Mouse (Mus musculus) layer of hippocampus, adult 8-10 months (tissue): ENCODE results near the gene BB287469. TPM values are rescaled to one million over a fixed set of nuclear protein-coding genes. Genes with fewer than 3 reads are reported as not detected.
"Not testable (repeated sequence)": the region's sequence is repeated elsewhere in the genome, so short reads cannot be mapped to it uniquely, and the experiment has no call there.

Experiments
- DNase-seq, 2 experiments: peaks; one replicate each; pipeline ENCODE4 v3.0.0; 2022; ENCODE audit warnings: low spot score in 2 of 2
- total RNA-seq, 4 experiments: library from RNA; stranded (reverse); gene quantifications; 2 replicates each; pipeline ENCODE4 v1.2.4; 2022

Gene BB287469
- total RNA-seq: not detected

DNA sequence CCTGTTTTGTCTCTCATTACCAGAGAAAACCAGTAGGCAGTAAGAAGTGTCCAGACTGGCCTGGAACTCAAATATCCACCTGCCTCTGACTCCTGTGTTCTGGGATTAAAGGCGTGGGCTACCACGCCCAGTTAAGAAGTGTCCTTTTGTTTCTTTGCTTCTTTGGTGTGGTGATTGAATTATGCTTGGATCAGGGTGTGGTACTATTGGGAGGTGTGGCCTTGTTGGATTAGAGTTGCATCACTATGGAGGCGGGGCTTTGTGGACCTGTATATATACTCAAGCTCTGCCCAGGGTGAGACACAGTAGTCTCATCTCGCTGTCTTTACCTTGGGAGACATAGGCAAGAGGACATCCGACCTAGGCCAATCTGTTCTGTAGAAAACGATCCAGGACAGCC is at the start of gene BB287469:
BB287469 (plus strand) TSS at position 301 of the 400 bp plus-strand sequence.
- DNase-seq: not testable (repeated sequence)

DNA sequence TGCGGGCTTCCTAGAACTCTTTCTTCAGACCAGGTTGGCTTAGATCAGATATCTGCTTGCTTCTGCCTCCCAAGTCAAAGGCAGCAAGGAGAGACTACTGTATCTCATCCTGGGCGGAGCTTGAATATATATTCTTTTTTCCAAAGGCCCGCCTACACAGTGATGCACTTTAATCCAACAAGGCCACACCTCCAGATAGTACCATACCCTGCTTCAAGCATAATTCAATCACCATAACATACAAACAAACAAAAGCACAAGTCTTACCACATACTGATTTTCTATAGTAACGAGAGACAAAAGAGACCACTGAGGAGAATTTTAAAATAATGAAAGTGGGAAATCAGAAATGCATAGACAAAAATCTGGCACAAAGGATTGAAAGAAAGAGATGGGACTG is 40.7 kb upstream of the BB287469 start, which contains the start of gene Gm21319:
Gm21319 (minus strand) TSS at position 101 of the 400 bp plus-strand sequence.
- not testable (repeated sequence) for DNase-seq

DNA sequence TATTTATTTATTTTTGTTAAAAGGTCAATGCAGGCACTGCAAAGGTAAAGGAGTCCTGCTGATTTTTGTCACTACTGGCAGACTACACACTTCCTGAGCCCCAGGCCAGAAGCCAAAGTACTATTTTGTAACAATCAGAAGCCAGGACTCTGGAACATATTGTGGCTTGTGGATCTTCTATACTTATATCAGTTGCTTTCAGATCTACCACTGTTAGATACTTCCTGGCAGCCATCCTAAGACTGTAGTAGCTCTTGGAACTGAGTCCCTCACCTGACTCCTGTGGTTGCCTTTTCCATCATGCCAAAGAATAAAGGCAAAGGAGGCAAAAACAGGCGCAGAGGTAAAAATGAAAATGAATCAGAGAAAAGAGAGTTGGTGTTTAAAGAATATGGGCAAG is 21.2 kb upstream of the BB287469 start, which contains the start of gene Gm21936:
Gm21936 (plus strand) TSS at position 301 of the 400 bp plus-strand sequence.
- DNase-seq: not testable (repeated sequence)

DNA sequence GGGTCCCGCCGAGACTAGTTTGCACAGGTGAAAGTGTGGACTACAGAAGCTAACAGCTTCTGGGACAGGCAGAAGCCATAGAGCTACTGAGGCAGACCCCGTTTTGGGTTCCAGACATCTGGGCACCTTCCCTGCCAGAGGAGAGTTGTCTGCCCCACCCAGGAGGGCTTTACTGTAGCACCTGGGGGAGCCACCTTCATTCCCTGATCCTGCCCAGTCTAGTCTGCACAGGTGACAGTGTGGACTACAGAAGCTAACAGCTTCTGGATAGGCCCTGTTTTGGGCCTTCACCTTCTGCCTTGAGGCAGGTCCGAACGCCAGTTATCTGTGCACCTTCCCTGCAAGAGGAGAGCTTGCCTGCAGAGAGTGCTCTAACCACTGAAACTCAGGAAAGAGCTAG is 18.4 kb upstream of the BB287469 start:
- not testable (repeated sequence) for DNase-seq

DNA sequence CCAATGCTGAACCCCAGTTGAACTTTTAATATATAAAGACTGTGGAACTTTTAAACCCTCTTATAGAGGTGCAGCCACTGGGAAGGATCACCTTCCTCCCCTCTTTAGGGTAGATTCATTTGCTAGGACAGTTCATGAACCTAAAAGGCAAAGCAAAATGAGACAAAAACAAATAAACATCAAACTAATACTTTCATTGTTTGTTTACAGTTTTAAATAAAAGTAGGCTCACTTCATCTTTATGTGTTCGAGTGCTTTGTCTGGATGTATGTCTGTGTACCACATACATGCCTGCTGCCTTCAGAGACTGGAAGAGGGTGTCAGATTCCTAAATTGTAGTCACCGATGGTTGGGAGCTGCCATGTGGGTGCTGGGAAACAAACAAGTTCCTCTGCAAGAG is 25.9 kb downstream of the BB287469 start, which contains the start of gene Gm2001:
Gm2001 (minus strand) TSS at position 101 of the 400 bp plus-strand sequence.
- not testable (repeated sequence) for DNase-seq

DNA sequence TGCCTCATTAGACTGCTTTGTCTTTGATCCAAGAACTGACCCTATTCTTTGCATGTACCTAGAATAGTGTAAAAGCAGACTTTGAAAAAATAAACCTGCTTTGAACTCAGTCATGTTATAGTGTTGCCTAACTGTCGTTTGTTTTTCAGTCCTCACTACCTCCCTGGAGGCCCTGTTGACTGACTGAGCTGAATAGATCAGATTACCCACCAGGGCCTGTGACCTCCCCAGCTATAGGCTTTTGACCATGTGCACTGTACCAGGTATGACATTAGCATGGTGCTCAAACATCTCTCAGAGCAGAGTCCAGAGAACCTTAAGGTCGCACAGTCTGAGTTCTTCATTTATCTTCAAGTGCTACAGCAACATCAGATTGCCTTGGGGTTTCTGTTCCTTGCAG is 34.3 kb downstream of the BB287469 start:
- DNase-seq: not testable (repeated sequence)

DNA sequence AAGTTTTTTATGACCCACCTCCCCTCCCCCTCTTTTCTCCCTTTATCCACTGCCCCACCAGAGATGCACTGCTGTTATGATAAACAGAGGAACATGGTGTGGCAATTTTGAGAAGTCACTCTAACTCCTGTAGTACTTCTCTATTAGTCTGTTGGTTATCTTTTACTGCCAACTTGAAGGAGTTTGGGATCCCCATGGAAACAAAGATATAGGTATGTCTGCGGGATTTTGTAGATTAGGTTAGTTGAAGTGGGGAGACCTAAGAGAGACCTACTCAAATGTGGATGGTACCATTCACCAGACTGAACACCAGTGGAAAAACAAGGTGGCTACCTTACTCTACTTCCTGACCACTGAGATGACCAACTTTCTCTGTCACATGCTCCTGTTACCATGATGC is 39.7 kb downstream of the BB287469 start:
- not testable (repeated sequence) for DNase-seq

DNA sequence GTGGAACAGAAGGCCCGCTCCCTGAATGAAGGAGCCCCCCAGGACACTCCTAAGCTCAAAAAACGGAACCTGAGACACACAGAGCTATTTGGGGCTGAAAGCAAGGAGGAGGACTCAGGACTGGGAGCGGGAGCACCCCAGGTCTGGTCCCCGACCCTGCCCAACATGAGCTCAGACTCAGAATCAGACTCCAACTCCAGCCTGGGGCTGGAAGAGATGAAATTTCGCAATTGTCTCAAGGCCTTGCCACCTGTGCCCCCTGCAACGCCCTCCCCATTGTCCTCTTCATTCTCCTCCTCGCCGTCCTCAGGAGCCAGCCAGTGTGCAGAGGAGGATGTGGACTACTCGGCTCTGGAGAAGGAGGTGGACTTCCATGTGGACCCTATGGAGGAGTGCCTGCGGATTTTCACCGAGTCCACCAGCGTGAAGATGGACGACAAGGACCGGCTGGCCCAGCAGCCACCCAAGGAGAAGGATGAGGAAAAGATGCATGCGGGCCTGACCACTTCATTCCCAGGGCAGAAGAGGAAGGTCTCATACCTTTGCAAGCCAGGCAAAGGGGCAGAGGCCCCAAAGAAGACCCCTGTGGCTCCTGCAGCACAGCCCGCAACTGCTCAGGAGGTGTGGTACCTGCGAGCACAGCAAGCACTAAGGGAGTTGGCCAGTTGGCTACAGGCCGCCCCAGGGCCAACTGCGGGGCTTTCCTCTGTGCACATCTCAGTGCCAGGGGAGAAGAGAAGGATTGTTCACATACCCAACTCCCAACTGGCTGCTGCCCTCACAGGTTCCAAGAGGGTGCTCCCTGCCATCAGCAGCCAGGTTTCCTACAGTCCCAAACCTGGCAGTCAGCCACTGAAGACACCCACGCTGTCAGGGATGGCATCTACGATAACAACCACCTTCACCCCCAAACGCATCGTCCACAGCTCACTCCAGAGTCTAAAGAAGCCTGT is 45.6 kb downstream of the BB287469 start:
- not testable (repeated sequence) for DNase-seq

DNA sequence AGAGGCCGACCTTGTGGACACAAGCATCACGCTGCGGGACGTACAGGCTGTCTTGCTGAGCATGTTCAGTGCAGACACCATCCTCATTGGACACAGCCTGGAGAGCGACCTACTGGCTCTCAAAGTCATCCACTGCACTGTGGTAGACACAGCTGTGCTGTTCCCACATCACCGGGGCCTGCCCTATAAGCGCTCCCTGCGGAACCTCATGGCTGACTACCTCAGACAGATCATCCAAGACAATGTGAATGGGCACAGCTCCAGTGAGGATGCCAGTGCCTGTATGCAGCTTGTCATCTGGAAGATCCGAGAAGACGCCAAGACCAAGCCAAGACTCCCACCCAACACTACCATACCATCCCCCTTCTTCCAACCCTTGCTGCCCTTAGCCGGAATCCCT is 47.3 kb downstream of the BB287469 start:
- DNase-seq: not testable (repeated sequence)

DNA sequence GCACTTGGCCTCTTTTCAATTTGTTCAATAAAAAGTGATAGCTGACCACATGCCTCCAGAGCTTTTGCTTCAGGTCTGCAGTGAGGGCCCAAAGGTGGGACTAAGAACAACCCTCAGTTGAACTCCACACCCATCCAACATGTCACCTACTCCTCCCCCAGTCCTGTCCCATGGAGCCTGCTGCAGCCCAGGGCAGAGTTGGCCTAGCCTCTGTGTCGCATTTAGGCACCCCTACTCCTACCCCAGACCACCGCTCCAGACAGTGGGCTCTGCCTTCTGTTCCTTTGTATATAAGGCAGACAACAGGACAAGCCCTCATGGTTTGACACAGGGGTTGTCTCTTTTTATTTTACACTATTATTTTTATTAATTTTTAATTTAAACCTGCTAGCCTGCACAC is 47.7 kb downstream of the BB287469 start:
- DNase-seq: not testable (repeated sequence)

Other genes starting within 250 kb of the BB287469 start
- not detected for gene Oog1, start 213.9 kb upstream of the BB287469 start, total RNA-seq
- not detected for gene Gm4027, start 197.7 kb upstream of the BB287469 start, total RNA-seq
- gene Gm16381, start 172.0 kb upstream of the BB287469 start, total RNA-seq: not detected
- not detected for gene Gm21319, start 40.8 kb upstream of the BB287469 start, total RNA-seq
- gene Gm21936, start 21.1 kb upstream of the BB287469 start, total RNA-seq: not detected
- not detected for gene Gm2001, start 25.8 kb downstream of the BB287469 start, total RNA-seq
- gene Gm2016, start 57.5 kb downstream of the BB287469 start, total RNA-seq: not detected
- not detected for gene Gm2022, start 78.8 kb downstream of the BB287469 start, total RNA-seq
- gene Gm2035, start 103.3 kb downstream of the BB287469 start, total RNA-seq: not detected
- not detected for gene Gm2042, start 137.5 kb downstream of the BB287469 start, total RNA-seq
- not detected for gene Gm2075, start 195.3 kb downstream of the BB287469 start, total RNA-seq
- gene Gm6803, start 202.2 kb downstream of the BB287469 start, total RNA-seq: not detected
- not detected for gene Gm2056, start 210.4 kb downstream of the BB287469 start, total RNA-seq